Mouse (Mus musculus): Measurements from ENCODE around the gene Aire. TPM values are rescaled to one million over a fixed set of nuclear protein-coding genes. Genes with fewer than 3 reads are reported as not detected.

The Aire gene
- polyA plus RNA-seq (2016; fragmentation: Nextera tagmentation; extraction: Ambion mirVana) = 0.06 TPM in 1 of 2 replicates, not detected in the other

DNA sequence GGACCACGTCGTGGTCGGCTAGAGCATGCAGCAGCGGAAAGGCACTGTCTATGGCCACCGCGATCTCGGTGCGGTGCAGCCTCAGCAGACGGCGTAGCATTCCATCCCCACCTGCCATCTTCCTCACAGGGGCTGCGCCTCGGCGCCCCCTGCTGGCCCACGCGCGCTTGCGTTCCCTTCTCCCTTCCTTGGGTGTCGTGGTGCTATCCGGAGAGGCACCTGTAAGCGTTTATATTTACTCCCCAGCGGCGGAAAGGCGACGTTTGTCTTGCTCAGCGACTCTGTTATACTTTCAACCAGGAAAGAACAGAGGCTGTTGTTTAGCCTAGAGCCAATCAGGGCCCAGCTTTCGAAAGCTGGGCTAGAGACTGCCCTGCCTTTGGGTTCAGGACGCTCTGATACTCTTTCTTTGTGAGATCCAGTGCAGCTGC is at the start of gene Aire:
TSS of gene Aire (minus strand) at position 205 of the 431 bp plus-strand sequence.
- peak within 1 kb of the TSS; percentile 48 for H3K4me2 ChIP-seq
- H3K27me3 ChIP-seq (replicated peaks) = peaks cover 43% of the 10 kb centered on the region
- no peak within 1 kb of the TSS for H3K27ac ChIP-seq
- ATAC-seq = peak; percentile 21; the same call in 1 of the 2 replicates
- no peak within 1 kb of the TSS for H3K9ac ChIP-seq
- H3K4me3 ChIP-seq = no peak within 1 kb of the TSS
- H3K36me3 ChIP-seq = no peaks in the 10 kb centered on the region
- no peaks in the 10 kb centered on the region for H3K4me1 ChIP-seq
- H3K9me3 ChIP-seq (replicated peaks) = no peaks in the 10 kb centered on the region
- 4% methylated on average over 27 of the region's 27 CpGs for WGBS (ENCODE audit: insufficient replicate concordance)

DNA sequence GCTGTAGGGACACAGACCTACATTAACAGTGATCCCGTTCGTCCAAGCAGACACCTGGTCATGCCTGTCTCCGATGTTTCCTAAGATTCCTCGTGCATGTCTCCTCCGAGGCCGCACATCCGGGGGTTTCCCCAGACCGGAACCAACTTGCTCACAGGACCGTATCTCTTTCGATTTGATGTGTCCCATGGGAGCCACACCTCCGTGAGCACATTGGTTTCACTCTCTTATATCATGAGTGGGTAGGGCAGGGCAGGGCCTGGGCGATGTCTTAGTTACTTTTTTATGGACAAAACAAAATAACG is 49.3 kb upstream of the Aire start:
- H3K4me2 ChIP-seq = no peak overlapping the region
- no peak overlapping the region for H3K27ac ChIP-seq
- WGBS (ENCODE audit: insufficient replicate concordance) = 78% methylated on average over 13 of the region's 13 CpGs
- 0 out of 2 replicates have a peak, but pooled peaks cover 6% of the 10 kb centered on the region for H3K27me3 ChIP-seq (replicated peaks)
- no peak overlapping the region for H3K9ac ChIP-seq
- H3K9me3 ChIP-seq (replicated peaks) = no peaks in the 10 kb centered on the region
- H3K4me3 ChIP-seq = no peak overlapping the region
- no peaks in the 10 kb centered on the region for H3K4me1 ChIP-seq
- H3K36me3 ChIP-seq = no peaks in the 10 kb centered on the region
- ATAC-seq = no peak

DNA sequence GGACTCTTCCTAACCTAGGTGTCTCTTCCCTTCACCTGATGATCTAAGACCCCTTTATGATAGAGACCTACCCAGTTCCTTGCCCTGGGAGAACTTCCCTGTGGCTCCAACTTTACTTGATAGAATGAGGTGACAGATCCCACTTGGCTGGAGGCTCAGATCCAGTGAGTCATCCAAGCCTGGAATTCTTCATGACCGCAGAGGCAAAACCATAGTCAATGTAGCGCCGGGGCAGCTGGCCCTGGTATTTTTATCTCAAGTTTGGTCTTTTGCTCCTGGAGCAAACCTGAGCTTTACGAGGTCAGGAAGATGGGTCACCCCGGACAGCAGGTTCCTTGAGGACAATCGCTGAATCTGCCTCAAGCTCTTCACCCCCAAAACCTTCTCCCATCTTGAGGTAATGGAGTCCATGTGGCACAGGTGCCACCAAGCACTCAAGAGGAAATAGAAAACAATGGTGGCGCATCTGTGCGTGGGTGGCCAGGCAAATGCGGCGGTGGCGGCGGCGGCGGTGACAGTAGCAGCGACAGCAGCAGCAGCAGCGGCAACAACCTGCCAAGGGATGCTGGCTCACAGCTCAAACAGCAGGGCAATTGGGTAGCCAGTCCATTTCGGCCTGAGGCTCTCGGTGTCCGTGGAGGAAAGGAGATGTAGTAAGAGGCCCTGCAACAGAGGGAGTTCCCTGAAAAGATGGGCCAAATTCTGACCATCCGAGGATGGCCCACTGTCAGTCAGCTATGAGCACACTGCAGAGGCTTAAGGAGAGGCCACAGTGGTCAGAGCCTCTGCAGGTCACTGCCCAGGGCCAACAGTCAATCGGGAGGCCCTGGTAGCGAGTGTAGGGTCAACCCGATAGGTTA is 48.7 kb upstream of the Aire start:
- H3K27ac ChIP-seq = no peak overlapping the region
- H3K4me3 ChIP-seq = no peak overlapping the region
- 0 out of 2 replicates have a peak, but pooled peaks cover 6% of the 10 kb centered on the region for H3K27me3 ChIP-seq (replicated peaks)
- no peaks in the 10 kb centered on the region for H3K9me3 ChIP-seq (replicated peaks)
- H3K4me2 ChIP-seq = no peak overlapping the region
- H3K36me3 ChIP-seq = no peaks in the 10 kb centered on the region
- no peaks in the 10 kb centered on the region for H3K4me1 ChIP-seq
- ATAC-seq = no peak
- no peak overlapping the region for H3K9ac ChIP-seq
- 75% methylated on average over 23 of the region's 23 CpGs for WGBS (ENCODE audit: insufficient replicate concordance)

GRCm38 (mm10) chr10:78090706-78091491 is 47.5 kb upstream of the Aire start:
- Histone ChIP-seq H3K4me3 (no peak overlapping the region), H3K4me2 (no peak overlapping the region), H3K27ac (no peak overlapping the region), H3K9ac (no peak overlapping the region), H3K27me3 (replicated peaks) (0 out of 2 replicates have a peak, but pooled peaks cover 6% of the 10 kb centered on the region), H3K9me3 (replicated peaks) (no peaks in the 10 kb centered on the region), H3K4me1 (no peaks in the 10 kb centered on the region), H3K36me3 (no peaks in the 10 kb centered on the region)
- WGBS (ENCODE audit: insufficient replicate concordance) = 61% methylated on average over 4 of the region's 4 CpGs
- ATAC-seq = no peak

- WGBS (ENCODE audit: insufficient replicate concordance) = 35% methylated on average over 6 of the region's 6 CpGs
- H3K9ac ChIP-seq = no peak overlapping the region
- H3K36me3 ChIP-seq = no peaks in the 10 kb centered on the region
- no peak overlapping the region for H3K27ac ChIP-seq
- H3K4me1 ChIP-seq = no peaks in the 10 kb centered on the region
- H3K27me3 ChIP-seq (replicated peaks) = 0 out of 2 replicates have a peak, but pooled peaks cover 6% of the 10 kb centered on the region
- no peaks in the 10 kb centered on the region for H3K9me3 ChIP-seq (replicated peaks)
- no peak for ATAC-seq
- H3K4me3 ChIP-seq = no peak overlapping the region
- H3K4me2 ChIP-seq = no peak overlapping the region
These were observed 46.8 kb upstream of the Aire start for GRCm38 (mm10) chr10:78090246-78090645.

DNA sequence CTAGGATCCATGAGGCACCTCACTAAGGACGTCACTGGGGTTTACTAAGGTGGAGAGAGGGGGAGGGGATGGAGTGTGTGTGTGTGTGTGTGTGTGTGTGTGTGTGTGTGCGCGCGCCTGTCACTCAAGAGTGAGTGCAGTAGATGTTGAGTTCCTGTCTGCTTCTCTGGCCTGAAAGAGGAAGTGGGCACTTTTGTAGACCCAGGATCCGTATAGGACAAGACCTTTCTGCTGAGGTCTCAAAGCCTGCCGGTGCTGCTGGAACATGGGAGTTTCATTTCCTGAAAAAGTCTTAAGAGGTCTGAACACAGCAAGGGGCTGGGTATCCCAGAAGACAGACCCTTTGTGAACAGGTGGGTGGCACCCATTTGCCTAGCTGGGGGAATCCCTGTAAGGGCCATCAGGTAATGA is 43.7 kb upstream of the Aire start:
- H3K4me2 ChIP-seq = no peak overlapping the region
- WGBS (ENCODE audit: insufficient replicate concordance) = 28% methylated on average over 6 of the region's 6 CpGs
- no peaks in the 10 kb centered on the region for H3K9me3 ChIP-seq (replicated peaks)
- H3K27me3 ChIP-seq (replicated peaks) = 0 out of 2 replicates have a peak, but pooled peaks cover 2% of the 10 kb centered on the region
- H3K27ac ChIP-seq = no peak overlapping the region
- no peak for ATAC-seq
- H3K4me3 ChIP-seq = no peak overlapping the region
- no peaks in the 10 kb centered on the region for H3K4me1 ChIP-seq
- H3K36me3 ChIP-seq = no peaks in the 10 kb centered on the region
- H3K9ac ChIP-seq = no peak overlapping the region

GRCm38 (mm10) chr10:78086444-78087061 is 43.1 kb upstream of the Aire start:
- Histone ChIP-seq H3K27ac (no peak overlapping the region), H3K4me1 (no peaks in the 10 kb centered on the region), H3K9ac (no peak overlapping the region), H3K4me3 (no peak overlapping the region), H3K27me3 (replicated peaks) (no peaks in the 10 kb centered on the region), H3K9me3 (replicated peaks) (no peaks in the 10 kb centered on the region), H3K4me2 (no peak overlapping the region), H3K36me3 (no peaks in the 10 kb centered on the region)
- 30% methylated on average over 10 of the region's 10 CpGs for WGBS (ENCODE audit: insufficient replicate concordance)
- no peak for ATAC-seq

- Histone ChIP-seq H3K9ac (no peak overlapping the region), H3K36me3 (no peaks in the 10 kb centered on the region), H3K4me2 (no peak overlapping the region), H3K27me3 (replicated peaks) (no peaks in the 10 kb centered on the region), H3K4me3 (no peak overlapping the region), H3K4me1 (no peaks in the 10 kb centered on the region), H3K9me3 (replicated peaks) (no peaks in the 10 kb centered on the region), H3K27ac (no peak overlapping the region)
- WGBS (ENCODE audit: insufficient replicate concordance) = 66% methylated on average over 6 of the region's 6 CpGs
- no peak for ATAC-seq
These were observed 42.3 kb upstream of the Aire start for GRCm38 (mm10) chr10:78085711-78086110.

- H3K4me2 ChIP-seq = no peak overlapping the region
- no peak overlapping the region for H3K27ac ChIP-seq
- no peaks in the 10 kb centered on the region for H3K9me3 ChIP-seq (replicated peaks)
- H3K9ac ChIP-seq = no peak overlapping the region
- no peak for ATAC-seq
- H3K36me3 ChIP-seq = no peaks in the 10 kb centered on the region
- 0 out of 2 replicates have a peak, but pooled peaks cover 5% of the 10 kb centered on the region for H3K27me3 ChIP-seq (replicated peaks)
- H3K4me3 ChIP-seq = no peak overlapping the region
- 18% methylated on average over 1 of the region's 1 CpGs for WGBS (ENCODE audit: insufficient replicate concordance)
- no peaks in the 10 kb centered on the region for H3K4me1 ChIP-seq
These were observed 40.7 kb upstream of the Aire start for GRCm38 (mm10) chr10:78084073-78084472.

DNA sequence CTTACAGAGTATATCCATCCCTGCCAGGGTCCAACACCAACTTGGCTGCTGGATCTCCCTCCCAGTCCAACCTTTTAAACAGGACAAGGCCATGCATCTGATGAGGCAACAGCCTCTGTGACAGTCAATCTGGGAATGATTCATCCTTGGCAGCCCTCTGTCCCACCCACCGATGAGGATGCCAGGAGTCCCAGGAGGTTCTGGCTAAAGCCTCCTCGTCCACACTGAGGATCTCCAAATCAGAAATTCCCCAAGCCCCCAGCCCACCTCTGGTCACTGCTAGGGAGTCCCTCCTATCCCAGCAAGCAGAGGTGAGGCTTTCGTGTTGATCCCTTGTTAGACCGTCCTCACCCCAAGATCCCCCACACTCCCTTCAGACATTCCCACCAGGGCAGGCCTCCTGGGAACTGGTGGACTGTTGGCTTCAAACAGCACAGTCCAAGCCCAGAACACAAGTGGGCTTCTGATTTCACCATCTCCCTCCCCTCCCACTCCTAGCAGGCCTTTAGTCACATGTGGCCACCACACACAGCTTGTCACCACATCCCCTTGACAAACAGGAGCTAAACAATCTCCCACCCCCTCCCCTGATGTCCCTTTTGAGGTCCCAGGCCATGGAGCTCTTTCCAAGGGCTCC is 36.7 kb upstream of the Aire start:
- Histone ChIP-seq H3K4me3 (no peak overlapping the region), H3K36me3 (peaks cover 7% of the 10 kb centered on the region; the same call in 1 of the 2 replicates), H3K9me3 (replicated peaks) (no peaks in the 10 kb centered on the region), H3K9ac (no peak overlapping the region), H3K27me3 (replicated peaks) (peaks cover 8% of the 10 kb centered on the region; the same call in 1 of the 2 replicates), H3K4me2 (no peak overlapping the region), H3K27ac (no peak overlapping the region), H3K4me1 (no peaks in the 10 kb centered on the region)
- ATAC-seq = no peak
- WGBS (ENCODE audit: insufficient replicate concordance) = 54% methylated on average over 4 of the region's 4 CpGs

- WGBS (ENCODE audit: insufficient replicate concordance) = 46% methylated on average over 5 of the region's 5 CpGs
- Histone ChIP-seq H3K9me3 (replicated peaks) (no peaks in the 10 kb centered on the region), H3K27me3 (replicated peaks) (peaks cover 18% of the 10 kb centered on the region; the same call in 1 of the 2 replicates), H3K4me3 (no peak overlapping the region), H3K4me1 (no peaks in the 10 kb centered on the region), H3K9ac (no peak overlapping the region), H3K36me3 (peaks cover 11% of the 10 kb centered on the region; the same call in 1 of the 2 replicates), H3K27ac (no peak overlapping the region), H3K4me2 (no peak overlapping the region)
- ATAC-seq = no peak
These were observed 34.9 kb upstream of the Aire start for GRCm38 (mm10) chr10:78078276-78078675.
